Mouse (Mus musculus) intestine, postnatal 0 days (tissue): ENCODE measurements around the gene Ccdc34. TPM values are rescaled to one million over a fixed set of nuclear protein-coding genes. Genes with fewer than 3 reads are reported as not detected.

ENCODE experiments used
- ATAC-seq: fragments of 200-750 bp; cut with Nextera tagmentation; 2 replicates; pipeline ENCODE4 v1.8.0; 2017; ENCODE audit warnings: mild to moderate bottlenecking, moderate TSS enrichment, moderate library complexity
- H3K27ac ChIP-seq: fragments of 300-500 bp; sonication (generic); 2 replicates; pipeline ENCODE4 v1.5.1; 2014; ENCODE audit warnings: mild to moderate bottlenecking, low read depth, low read length, moderate library complexity
- H3K27me3 ChIP-seq: fragments of 300-500 bp; sonication (generic); replicated peaks from 2 replicates; pipeline ENCODE4 v1.6.1; 2014; ENCODE audit warnings: low read length, mixed read lengths; ENCODE audit not compliant: control insufficient read depth, insufficient read depth
- H3K36me3 ChIP-seq: fragments of 300-500 bp; sonication (generic); 2 replicates; pipeline ENCODE4 v1.6.1; 2014; ENCODE audit warnings: mild to moderate bottlenecking, moderate library complexity; ENCODE audit not compliant: control insufficient read depth, insufficient read depth
- H3K4me1 ChIP-seq: fragments of 300-500 bp; sonication (generic); replicated peaks from 2 replicates; pipeline ENCODE4 v1.6.1; 2014; ENCODE audit warnings: antibody characterized with exemption, low read length, mixed read lengths; ENCODE audit not compliant: control insufficient read depth, insufficient read depth
- H3K4me2 ChIP-seq: fragments of 300-500 bp; sonication (generic); replicated peaks from 2 replicates; pipeline ENCODE4 v1.6.1; 2014; ENCODE audit warnings: low read depth, mild to moderate bottlenecking, moderate library complexity
- H3K4me3 ChIP-seq: fragments of 300-500 bp; sonication (generic); 2 replicates; pipeline ENCODE4 v1.5.1; 2014; ENCODE audit warnings: low read depth, low read length
- H3K9ac ChIP-seq: fragments of 300-500 bp; sonication (generic); 2 replicates; pipeline ENCODE4 v1.6.1; 2014; ENCODE audit warnings: mild to moderate bottlenecking, low read depth, low read length
- H3K9me3 ChIP-seq: fragments of 300-500 bp; sonication (generic); 2 replicates; pipeline ENCODE4 v1.6.1; 2016; ENCODE audit warnings: mixed run types; ENCODE audit not compliant: control insufficient read depth
- CTCF ChIP-seq: sonication (generic); IDR thresholded peaks from 2 replicates; pipeline ENCODE4 v1.5.1; 2016; ENCODE audit warnings: low read depth, mild to moderate bottlenecking, control low read depth, antibody characterized with exemption, moderate library complexity
- WGBS: fragments of 180-500 bp; shearing (Covaris S2); extraction: QIAGEN DNeasy Blood & Tissue Kit; methylation state at CpG from one replicate; pipeline ENCODE4 v1.1.7; 2014; 5-methylcytosine and 5-hydroxymethylcytosine counted together
- polyA plus RNA-seq: library from polyadenylated mRNA; unstranded; fragments of >200 nt; fragmentation: Nextera tagmentation; extraction: Ambion mirVana; gene quantifications from 2 replicates; pipeline ENCODE4 v1.2.1, GENCODE M21; 2015

Ccdc34 gene
- polyA plus RNA-seq, 1 experiment from 2014 or later = 25.3 TPM

DNA sequence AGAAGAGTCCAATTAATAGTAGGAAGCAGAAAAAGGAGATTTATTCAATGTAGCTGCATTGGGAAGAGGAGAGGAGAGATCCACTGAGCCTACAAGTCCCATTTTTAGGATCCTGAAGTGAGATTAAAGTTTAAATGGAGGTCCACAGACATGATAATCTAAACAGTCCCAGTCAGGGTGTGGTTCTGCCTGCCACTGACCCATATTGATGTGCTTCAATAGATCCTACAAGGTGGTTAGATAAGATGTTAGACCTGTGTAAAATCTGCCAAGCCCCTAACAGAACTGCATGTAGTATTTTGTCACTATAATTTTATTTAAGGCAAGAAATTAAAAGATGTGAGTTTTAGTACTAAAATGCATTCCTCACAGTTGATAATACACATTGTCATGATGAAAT, 24.2 kb upstream of the Ccdc34 start:
- H3K4me3 ChIP-seq = no peak overlapping the region
- ATAC-seq = no peak
- H3K27ac ChIP-seq = no peak overlapping the region
- no peak for TF ChIP-seq CTCF
- H3K27me3 ChIP-seq = no peaks in the 10 kb centered on the region
- no peaks in the 10 kb centered on the region; the same call in 1 of the 2 replicates for H3K36me3 ChIP-seq
- H3K9me3 ChIP-seq = no peaks in the 10 kb centered on the region
- H3K9ac ChIP-seq = no peak overlapping the region
- H3K4me1 ChIP-seq = peaks cover 9% of the 10 kb centered on the region; the same call in 1 of the 2 replicates
- no peak overlapping the region for H3K4me2 ChIP-seq

DNA sequence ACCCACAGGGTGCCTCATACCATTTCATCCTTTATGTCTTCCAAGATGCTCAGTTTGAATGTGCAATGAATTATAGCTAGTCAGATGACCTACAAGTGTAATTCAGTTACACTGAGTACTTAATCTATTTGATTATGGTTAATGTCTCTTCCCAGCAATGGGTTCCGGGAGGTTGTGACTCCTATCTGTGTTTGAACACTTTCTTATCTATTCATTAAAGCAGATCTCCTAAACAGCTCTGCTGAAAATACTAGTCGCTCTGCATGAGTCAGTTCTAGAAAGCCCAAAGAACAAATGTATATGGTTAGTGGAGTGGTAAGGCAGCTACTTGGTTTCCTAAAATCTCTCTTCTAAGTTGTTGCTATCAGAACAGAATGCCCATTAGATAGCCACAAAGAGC, 22.6 kb upstream of the Ccdc34 start:
- H3K4me3 ChIP-seq = no peak overlapping the region
- WGBS = 31% methylated on average over 2 of the region's 2 CpGs

DNA sequence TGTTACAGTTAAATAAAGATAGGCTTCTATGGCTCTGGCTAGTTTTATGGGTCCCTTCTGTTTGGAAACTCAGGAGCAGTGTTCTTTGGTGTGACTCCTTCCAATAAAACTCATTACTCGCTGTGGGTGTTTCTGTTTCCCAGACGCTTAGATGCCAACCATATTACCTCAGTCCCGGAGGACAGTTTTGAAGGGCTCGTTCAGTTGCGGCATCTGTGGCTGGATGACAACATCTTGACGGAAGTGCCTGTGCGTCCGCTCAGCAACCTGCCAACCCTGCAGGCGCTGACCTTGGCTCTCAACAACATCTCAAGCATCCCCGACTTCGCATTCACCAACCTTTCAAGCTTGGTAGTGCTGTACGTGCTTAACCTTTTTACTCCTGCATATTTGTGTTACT, 21.2 kb upstream of the Ccdc34 start:
- Histone ChIP-seq H3K4me1 (0 out of 2 replicates have a peak, but pooled peaks cover 3% of the 10 kb centered on the region), H3K36me3 (peaks cover 11% of the 10 kb centered on the region), H3K4me3 (no peak overlapping the region), H3K9me3 (no peaks in the 10 kb centered on the region), H3K27me3 (no peaks in the 10 kb centered on the region), H3K27ac (no peak overlapping the region; the same call in 1 of the 2 replicates), H3K4me2 (0 out of 2 replicates have a peak overlapping the region, but pooled peaks have one; percentile 6), H3K9ac (no peak overlapping the region)
- no peak for TF ChIP-seq CTCF
- ATAC-seq = no peak; the same call in 1 of the 2 replicates
- 44% methylated on average over 12 of the region's 12 CpGs for WGBS

More for the DNA sequence above, 22.6 kb upstream of the Ccdc34 start:
- no peak overlapping the region for H3K9ac ChIP-seq
- H3K36me3 ChIP-seq = peaks cover 7% of the 10 kb centered on the region
- no peak for TF ChIP-seq CTCF
- no peaks in the 10 kb centered on the region for H3K9me3 ChIP-seq
- no peak overlapping the region for H3K27ac ChIP-seq
- 0 out of 2 replicates have a peak, but pooled peaks cover 8% of the 10 kb centered on the region for H3K4me1 ChIP-seq
- no peak overlapping the region for H3K4me2 ChIP-seq
- no peak for ATAC-seq
- no peaks in the 10 kb centered on the region for H3K27me3 ChIP-seq

DNA sequence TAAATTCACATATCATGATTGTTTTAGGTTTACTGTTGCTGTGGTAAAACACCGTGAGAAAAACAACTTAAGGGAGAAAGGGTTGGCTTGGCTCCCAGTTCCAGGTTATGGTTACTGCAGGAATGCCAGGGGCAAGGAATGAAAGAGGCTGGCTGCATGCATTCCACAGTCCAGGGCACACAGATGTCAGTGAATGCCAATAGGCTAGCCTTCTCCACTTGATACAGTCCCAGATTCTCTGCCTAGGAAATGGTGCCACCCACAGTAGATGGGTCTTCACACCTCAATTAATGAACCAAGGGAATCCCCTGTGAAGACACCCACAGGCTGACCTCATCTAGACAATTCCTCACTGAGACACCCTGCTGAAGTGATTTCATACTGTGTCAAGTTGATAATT, 12.9 kb upstream of the Ccdc34 start:
- H3K9ac ChIP-seq = no peak overlapping the region
- no peaks in the 10 kb centered on the region for H3K9me3 ChIP-seq
- no peak for ATAC-seq
- 49% methylated on average over 1 of the region's 1 CpGs for WGBS
- no peaks in the 10 kb centered on the region for H3K27me3 ChIP-seq
- H3K36me3 ChIP-seq = peaks cover 24% of the 10 kb centered on the region
- H3K4me1 ChIP-seq = no peaks in the 10 kb centered on the region
- no peak overlapping the region for H3K4me2 ChIP-seq
- TF ChIP-seq CTCF = no peak
- H3K4me3 ChIP-seq = no peak overlapping the region
- no peak overlapping the region for H3K27ac ChIP-seq

DNA sequence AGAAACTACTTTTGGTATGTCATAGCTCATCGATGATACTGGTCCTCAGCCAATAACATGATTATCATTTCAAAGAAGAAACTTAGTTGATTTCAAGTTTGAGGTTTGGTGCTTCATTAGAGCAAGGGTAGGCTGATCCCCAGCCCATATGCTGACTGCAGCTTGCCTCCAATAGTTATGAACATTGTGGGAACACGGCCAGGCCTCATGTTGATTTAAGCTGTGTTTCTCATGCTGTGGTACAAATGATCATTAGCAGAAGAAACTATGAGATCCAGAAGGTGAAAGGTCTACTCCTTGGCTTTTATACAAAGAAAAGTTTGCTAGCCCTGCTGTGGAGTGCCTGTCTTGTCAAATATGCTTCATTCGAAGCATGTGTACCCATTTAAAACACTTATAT, 12.5 kb upstream of the Ccdc34 start:
- H3K27me3 ChIP-seq = no peaks in the 10 kb centered on the region
- no peak for TF ChIP-seq CTCF
- ATAC-seq = no peak
- H3K4me1 ChIP-seq = no peaks in the 10 kb centered on the region
- no peaks in the 10 kb centered on the region for H3K9me3 ChIP-seq
- no peak overlapping the region for H3K4me3 ChIP-seq
- no peak overlapping the region for H3K27ac ChIP-seq
- H3K4me2 ChIP-seq = no peak overlapping the region
- no peak overlapping the region for H3K9ac ChIP-seq
- peaks cover 19% of the 10 kb centered on the region for H3K36me3 ChIP-seq
- whole genome bisulfite sequencing = 52% methylated on average over 3 of the region's 3 CpGs

DNA sequence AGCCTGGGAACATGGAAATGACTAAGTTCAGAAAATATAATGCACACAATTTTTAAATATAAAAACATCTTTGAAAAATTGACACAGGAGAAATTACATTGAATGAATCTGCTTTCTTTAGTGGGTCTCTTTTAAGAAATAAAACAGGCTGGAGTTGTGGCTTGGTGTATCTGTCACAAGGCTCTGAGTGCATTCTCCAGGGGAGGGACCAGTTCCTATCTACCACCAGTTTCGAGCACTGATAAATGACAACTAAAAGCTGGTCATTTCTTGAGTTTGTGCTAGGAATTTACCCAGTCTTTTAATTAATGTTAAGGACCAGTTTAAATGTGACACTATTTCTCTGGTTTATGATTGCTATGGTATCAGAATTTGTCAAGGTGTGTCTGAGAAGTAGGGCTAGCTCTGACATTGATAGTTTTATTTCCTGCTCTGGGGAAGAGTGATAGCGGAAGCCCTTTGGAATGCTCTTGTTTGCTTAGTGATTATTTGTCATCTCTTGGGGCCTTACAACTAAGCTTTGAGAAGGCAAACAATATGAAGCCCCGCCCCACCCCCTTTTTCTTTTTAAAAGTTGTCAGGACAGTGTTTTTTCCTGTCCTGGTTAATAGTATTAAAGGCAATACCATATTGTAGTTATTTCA, 11.9 kb upstream of the Ccdc34 start:
- ATAC-seq = peak; percentile 66
- no peak for TF ChIP-seq CTCF

More for the DNA sequence above, 11.9 kb upstream of the Ccdc34 start:
- peaks cover 16% of the 10 kb centered on the region; the same call in 1 of the 2 replicates for H3K36me3 ChIP-seq
- H3K4me2 ChIP-seq = no peak overlapping the region
- H3K9ac ChIP-seq = no peak overlapping the region
- no peak overlapping the region for H3K27ac ChIP-seq
- no peaks in the 10 kb centered on the region for H3K4me1 ChIP-seq
- no peak overlapping the region for H3K4me3 ChIP-seq
- no peaks in the 10 kb centered on the region for H3K9me3 ChIP-seq
- whole genome bisulfite sequencing = 37% methylated on average over 3 of the region's 3 CpGs
- H3K27me3 ChIP-seq = no peaks in the 10 kb centered on the region
